Mouse (Mus musculus) heart, embryonic 12.5 days (tissue): Measurements from ENCODE around the gene Nenf. TPM values are rescaled to one million over a fixed set of nuclear protein-coding genes. Genes with fewer than 3 reads are reported as not detected.
A peak's percentile ranks its signal among the peaks of the same experiment; 100 is the strongest.

Experiments used
- ATAC-seq: fragments of 200-750 bp; cut with Nextera tagmentation; 2 replicates; pipeline ENCODE4 v1.8.0; 2017; ENCODE audit warnings: moderate TSS enrichment, moderate library complexity; ENCODE audit not compliant: insufficient number of reproducible peaks, low FRiP score
- H3K27ac ChIP-seq: fragments of 300-500 bp; sonication (generic); 2 replicates; pipeline ENCODE4 v1.5.1; 2016; ENCODE audit warnings: mild to moderate bottlenecking, moderate library complexity; ENCODE audit not compliant: poor library complexity, severe bottlenecking
- H3K27me3 ChIP-seq: fragments of 300-500 bp; sonication (generic); replicated peaks from 2 replicates; pipeline ENCODE4 v1.6.1; 2016; ENCODE audit warnings: mild to moderate bottlenecking, moderate library complexity
- H3K36me3 ChIP-seq: fragments of 300-500 bp; sonication (generic); 2 replicates; pipeline ENCODE4 v1.6.1; 2016; ENCODE audit warnings: mild to moderate bottlenecking, moderate library complexity
- H3K4me1 ChIP-seq: fragments of 300-500 bp; sonication (generic); replicated peaks from 2 replicates; pipeline ENCODE4 v1.6.1; 2016; ENCODE audit warnings: mild to moderate bottlenecking
- H3K4me2 ChIP-seq: fragments of 300-500 bp; sonication (generic); 2 replicates; pipeline ENCODE4 v1.6.1; 2016; ENCODE audit warnings: mild to moderate bottlenecking, moderate library complexity
- H3K4me3 ChIP-seq: fragments of 300-500 bp; sonication (generic); 2 replicates; pipeline ENCODE4 v1.5.1; 2016; ENCODE audit warnings: mild to moderate bottlenecking
- H3K9ac ChIP-seq: fragments of 300-500 bp; sonication (generic); 2 replicates; pipeline ENCODE4 v1.6.1; 2016; ENCODE audit warnings: mild to moderate bottlenecking, moderate library complexity
- H3K9me3 ChIP-seq: fragments of 300-500 bp; sonication (generic); replicated peaks from 2 replicates; pipeline ENCODE4 v1.6.1; 2016; ENCODE audit warnings: mild to moderate bottlenecking, moderate library complexity
- WGBS: fragments of 180-500 bp; shearing (Covaris S2); methylation state at CpG from one replicate; pipeline ENCODE4 v1.1.7; 2016; 5-methylcytosine and 5-hydroxymethylcytosine counted together
- polyA plus RNA-seq: library from polyadenylated mRNA; unstranded; fragments of >200 nt; fragmentation: Nextera tagmentation; extraction: Ambion mirVana; gene quantifications from 2 replicates; pipeline ENCODE4 v1.2.1, GENCODE M21; 2016

The Nenf gene
- polyA plus RNA-seq, 1 experiment from 2014 or later: 105 TPM

- Histone ChIP-seq H3K4me3 (no peak overlapping the region), H3K27me3 (no peaks in the 10 kb centered on the region), H3K9me3 (no peaks in the 10 kb centered on the region), H3K36me3 (no peaks in the 10 kb centered on the region), H3K4me2 (0 out of 2 replicates have a peak overlapping the region, but pooled peaks have one; percentile 85), H3K27ac (peak overlapping the region; percentile 58), H3K9ac (no peak overlapping the region), H3K4me1 (peaks cover 20% of the 10 kb centered on the region)
- WGBS: 21% methylated on average over 5 of the region's 5 CpGs
- ATAC-seq: no peak
Measured at GRCm38 (mm10) chr1:191318686-191319085, 692 bp upstream of the Nenf start.

GRCm38 (mm10) chr1:191316818-191317217 lies 1.2 kb downstream of the Nenf start:
- H3K36me3 ChIP-seq: no peaks in the 10 kb centered on the region
- H3K9me3 ChIP-seq: no peaks in the 10 kb centered on the region
- no peak overlapping the region for H3K9ac ChIP-seq
- 87% methylated on average over 8 of the region's 8 CpGs for WGBS
- H3K27ac ChIP-seq: no peak overlapping the region
- peak overlapping the region; percentile 85 for H3K4me2 ChIP-seq
- no peaks in the 10 kb centered on the region for H3K27me3 ChIP-seq
- no peak overlapping the region for H3K4me3 ChIP-seq
- peaks cover 24% of the 10 kb centered on the region for H3K4me1 ChIP-seq
- ATAC-seq: no peak

GRCm38 (mm10) chr1:191313926-191314325 lies 4.1 kb downstream of the Nenf start:
- Histone ChIP-seq H3K9me3 (no peaks in the 10 kb centered on the region), H3K36me3 (0 out of 2 replicates have a peak, but pooled peaks cover 3% of the 10 kb centered on the region), H3K27ac (no peak overlapping the region), H3K4me2 (no peak overlapping the region), H3K9ac (no peak overlapping the region), H3K27me3 (no peaks in the 10 kb centered on the region), H3K4me3 (no peak overlapping the region), H3K4me1 (peaks cover 19% of the 10 kb centered on the region)
- 77% methylated on average over 4 of the region's 4 CpGs for WGBS
- no peak for ATAC-seq

- H3K27me3 ChIP-seq: no peaks in the 10 kb centered on the region
- H3K27ac ChIP-seq: peak overlapping the region; percentile 69; the same call in 1 of the 2 replicates
- peak overlapping the region; percentile 69 for H3K4me2 ChIP-seq
- ATAC-seq: no peak
- H3K9ac ChIP-seq: peak overlapping the region; percentile 75; the same call in 1 of the 2 replicates
- peaks cover 6% of the 10 kb centered on the region for H3K36me3 ChIP-seq
- H3K4me1 ChIP-seq: peaks cover 12% of the 10 kb centered on the region
- 72% methylated on average over 6 of the region's 6 CpGs for WGBS
- H3K9me3 ChIP-seq: no peaks in the 10 kb centered on the region
- H3K4me3 ChIP-seq: peak overlapping the region; percentile 68
Measured at GRCm38 (mm10) chr1:191313158-191313557, 4.8 kb downstream of the Nenf start.

GRCm38 (mm10) chr1:191312513-191312941 lies 5.5 kb downstream of the Nenf start:
- peak overlapping the region; percentile 75 for H3K9ac ChIP-seq
- peaks cover 10% of the 10 kb centered on the region for H3K4me1 ChIP-seq
- H3K4me2 ChIP-seq: peak overlapping the region; percentile 69
- no peaks in the 10 kb centered on the region for H3K27me3 ChIP-seq
- peaks cover 12% of the 10 kb centered on the region for H3K36me3 ChIP-seq
- H3K4me3 ChIP-seq: peak overlapping the region; percentile 68
- peak; percentile 94 for ATAC-seq
- peak overlapping the region; percentile 69 for H3K27ac ChIP-seq
- H3K9me3 ChIP-seq: 0 out of 2 replicates have a peak, but pooled peaks cover 2% of the 10 kb centered on the region
- under 1% methylated on average over 14 of the region's 14 CpGs for WGBS

- H3K4me2 ChIP-seq: no peak overlapping the region
- no peak for ATAC-seq
- 61% methylated on average over 4 of the region's 4 CpGs for WGBS
Measured at GRCm38 (mm10) chr1:191311296-191311898, 6.6 kb downstream of the Nenf start.

GRCm38 (mm10) chr1:191307766-191308455 lies 10.1 kb downstream of the Nenf start:
- 81% methylated on average over 9 of the region's 9 CpGs for WGBS
- Histone ChIP-seq H3K27ac (no peak overlapping the region), H3K27me3 (no peaks in the 10 kb centered on the region), H3K36me3 (peaks cover 22% of the 10 kb centered on the region), H3K9ac (no peak overlapping the region), H3K4me2 (no peak overlapping the region), H3K9me3 (0 out of 2 replicates have a peak, but pooled peaks cover 2% of the 10 kb centered on the region), H3K4me3 (no peak overlapping the region), H3K4me1 (no peaks in the 10 kb centered on the region)
- no peak for ATAC-seq

More at GRCm38 (mm10) chr1:191311296-191311898, 6.6 kb downstream of the Nenf start:
- Histone ChIP-seq H3K27me3 (no peaks in the 10 kb centered on the region), H3K36me3 (peaks cover 17% of the 10 kb centered on the region), H3K9me3 (0 out of 2 replicates have a peak, but pooled peaks cover 2% of the 10 kb centered on the region), H3K4me3 (no peak overlapping the region), H3K4me1 (peaks cover 4% of the 10 kb centered on the region), H3K9ac (no peak overlapping the region), H3K27ac (no peak overlapping the region)

- H3K27me3 ChIP-seq: no peaks in the 10 kb centered on the region
- H3K9ac ChIP-seq: no peak overlapping the region
- H3K36me3 ChIP-seq: peaks cover 22% of the 10 kb centered on the region
- no peak overlapping the region for H3K27ac ChIP-seq
- 82% methylated on average over 9 of the region's 9 CpGs for WGBS
- ATAC-seq: no peak
- H3K4me2 ChIP-seq: no peak overlapping the region
- H3K4me3 ChIP-seq: no peak overlapping the region
- 0 out of 2 replicates have a peak, but pooled peaks cover 2% of the 10 kb centered on the region for H3K9me3 ChIP-seq
- peaks cover 5% of the 10 kb centered on the region for H3K4me1 ChIP-seq
Measured at GRCm38 (mm10) chr1:191306316-191306715, 11.7 kb downstream of the Nenf start.

GRCm38 (mm10) chr1:191305610-191306009 lies 12.4 kb downstream of the Nenf start:
- Histone ChIP-seq H3K9ac (no peak overlapping the region), H3K27me3 (no peaks in the 10 kb centered on the region), H3K4me1 (peaks cover 5% of the 10 kb centered on the region), H3K27ac (no peak overlapping the region), H3K4me2 (no peak overlapping the region), H3K4me3 (no peak overlapping the region), H3K9me3 (0 out of 2 replicates have a peak, but pooled peaks cover 2% of the 10 kb centered on the region), H3K36me3 (peaks cover 22% of the 10 kb centered on the region)
- no peak for ATAC-seq
- WGBS: 59% methylated on average over 7 of the region's 7 CpGs

- ATAC-seq: no peak
- no peak overlapping the region for H3K27ac ChIP-seq
- no peak overlapping the region for H3K4me3 ChIP-seq
- 0 out of 2 replicates have a peak, but pooled peaks cover 2% of the 10 kb centered on the region for H3K9me3 ChIP-seq
- no peak overlapping the region for H3K9ac ChIP-seq
- H3K4me1 ChIP-seq: peaks cover 15% of the 10 kb centered on the region
- no peak overlapping the region for H3K4me2 ChIP-seq
- H3K27me3 ChIP-seq: no peaks in the 10 kb centered on the region
- H3K36me3 ChIP-seq: peaks cover 19% of the 10 kb centered on the region
- 52% methylated on average over 6 of the region's 6 CpGs for WGBS
Measured at GRCm38 (mm10) chr1:191304216-191304615, 13.8 kb downstream of the Nenf start.

GRCm38 (mm10) chr1:191303736-191304135 lies 14.3 kb downstream of the Nenf start:
- ATAC-seq: no peak
- Histone ChIP-seq H3K4me3 (no peak overlapping the region), H3K27me3 (no peaks in the 10 kb centered on the region), H3K9ac (no peak overlapping the region), H3K9me3 (0 out of 2 replicates have a peak, but pooled peaks cover 2% of the 10 kb centered on the region), H3K4me1 (peaks cover 20% of the 10 kb centered on the region), H3K36me3 (peaks cover 19% of the 10 kb centered on the region), H3K4me2 (no peak overlapping the region), H3K27ac (no peak overlapping the region)
- 57% methylated on average over 3 of the region's 3 CpGs for WGBS
